Mouse (Mus musculus) MEL (cell line): ENCODE data around the gene Ralgapb. TPM values are rescaled to one million over a fixed set of nuclear protein-coding genes. Genes with fewer than 3 reads are reported as not detected.

Source experiments
- DNase-seq: peaks from one replicate; pipeline ENCODE4 v3.0.0; 2011; ENCODE audit warnings: low read depth, low spot score
- H3K27ac ChIP-seq: 2 replicates; pipeline ENCODE4 v1.5.1; 2012; ENCODE audit warnings: low read depth, mild to moderate bottlenecking, control low read depth, low read length, moderate library complexity; ENCODE audit not compliant: control insufficient read depth
- H3K27me3 ChIP-seq, 2 experiments: fragments of 150-350 bp in 1 of 2; sonication (generic) in 1 of 2; 2 replicates each; pipeline ENCODE4 v1.6.1; 2012; ENCODE audit warnings: low read length in 2 of 2, mild to moderate bottlenecking in 2 of 2, improper control_type of control experiment in 1 of 2, moderate library complexity in 1 of 2; ENCODE audit not compliant: insufficient read depth in 2 of 2, control insufficient read depth in 1 of 2
- H3K36me3 ChIP-seq, 2 experiments: 2 replicates each; pipeline ENCODE4 v1.6.1; 2012 to 2014; ENCODE audit warnings: low read length in 2 of 2, improper control_type of control experiment in 1 of 2, inconsistent platforms in 1 of 2, mild to moderate bottlenecking in 1 of 2; ENCODE audit not compliant: insufficient read depth in 2 of 2, control insufficient read depth in 1 of 2
- H3K4me1 ChIP-seq, 2 experiments: fragments of 150-350 bp in 1 of 2; sonication (generic) in 1 of 2; 2 replicates each; pipeline ENCODE4 v1.6.1; 2012; ENCODE audit warnings: low read length in 2 of 2, improper control_type of control experiment in 1 of 2, mild to moderate bottlenecking in 1 of 2; ENCODE audit not compliant: insufficient read depth in 2 of 2, control insufficient read depth in 1 of 2
- H3K4me3 ChIP-seq, 2 experiments: fragments of 150-350 bp in 1 of 2; sonication (generic) in 1 of 2; 2 replicates each; pipeline ENCODE4 v1.5.1; 2012; ENCODE audit warnings: low read depth in 2 of 2, low read length in 2 of 2, mild to moderate bottlenecking in 2 of 2, moderate library complexity in 2 of 2, control low read depth in 1 of 2, improper control_type of control experiment in 1 of 2; ENCODE audit not compliant: control insufficient read depth in 1 of 2, insufficient read depth in 1 of 2
- H3K79me2 ChIP-seq: 2 replicates; pipeline ENCODE4 v1.6.1; 2012; ENCODE audit warnings: mild to moderate bottlenecking, low read length, moderate library complexity; ENCODE audit not compliant: control insufficient read depth, poor library complexity, insufficient read depth
- H3K9ac ChIP-seq: 2 replicates; pipeline ENCODE4 v1.6.1; 2012; ENCODE audit warnings: low read depth, mild to moderate bottlenecking, control low read depth, low read length, moderate library complexity; ENCODE audit not compliant: control insufficient read depth, poor library complexity, severe bottlenecking
- H3K9me3 ChIP-seq: fragments of 150-350 bp; sonication (generic); replicated peaks from 2 replicates; pipeline ENCODE4 v1.6.1; 2012; ENCODE audit warnings: mild to moderate bottlenecking, low read length, improper control_type of control experiment, moderate library complexity; ENCODE audit not compliant: insufficient read depth
- BHLHE40 ChIP-seq: IDR thresholded peaks from 2 replicates; pipeline ENCODE4 v1.6.1; 2012; ENCODE audit warnings: low read depth, mild to moderate bottlenecking, inconsistent platforms, low read length, improper control_type of control experiment, borderline replicate concordance
- CHD1 ChIP-seq: IDR thresholded peaks from 2 replicates; pipeline ENCODE4 v1.6.1; 2012; ENCODE audit warnings: low read depth, mild to moderate bottlenecking, inconsistent platforms, low read length, improper control_type of control experiment
- CHD2 ChIP-seq: IDR thresholded peaks from 2 replicates; pipeline ENCODE4 v1.6.1; 2011; ENCODE audit warnings: low read length, improper control_type of control experiment
- E2F4 ChIP-seq: IDR thresholded peaks from 2 replicates; pipeline ENCODE4 v1.6.1; 2011; ENCODE audit warnings: low read depth, low read length, improper control_type of control experiment, borderline replicate concordance
- JUND ChIP-seq: IDR thresholded peaks from 2 replicates; pipeline ENCODE4 v1.6.1; 2011; ENCODE audit warnings: low read depth, mild to moderate bottlenecking, improper control_type of control experiment, low read length
- MAFK ChIP-seq: IDR thresholded peaks from 2 replicates; pipeline ENCODE4 v1.6.1; 2011; ENCODE audit warnings: low read depth, mild to moderate bottlenecking, low read length, improper control_type of control experiment, borderline replicate concordance
- MEF2A ChIP-seq: IDR thresholded peaks from 2 replicates; pipeline ENCODE4 v1.6.1; 2014; ENCODE audit warnings: low read depth, mild to moderate bottlenecking, inconsistent platforms, low read length, improper control_type of control experiment; ENCODE audit not compliant: poor library complexity, insufficient replicate concordance, severe bottlenecking; ENCODE audit errors: extremely low read depth
- MYC ChIP-seq: IDR thresholded peaks from 2 replicates; pipeline ENCODE4 v1.6.1; 2011; ENCODE audit warnings: low read depth, mild to moderate bottlenecking, low read length, improper control_type of control experiment, moderate library complexity
- NELFE ChIP-seq: IDR thresholded peaks from 2 replicates; pipeline ENCODE4 v1.6.1; 2011; ENCODE audit warnings: low read depth, low read length, improper control_type of control experiment
- NRF1 ChIP-seq: IDR thresholded peaks from 2 replicates; pipeline ENCODE4 v1.6.1; 2014; ENCODE audit warnings: low read depth, mild to moderate bottlenecking, inconsistent platforms, low read length, improper control_type of control experiment, moderate library complexity; ENCODE audit not compliant: poor library complexity, insufficient read depth, severe bottlenecking
- POLR2A ChIP-seq, 2 experiments: IDR thresholded peaks; 2 replicates each; pipeline ENCODE4 v1.6.1; 2011 to 2012; ENCODE audit warnings: low read length in 2 of 2, mild to moderate bottlenecking in 2 of 2, control low read depth in 1 of 2, improper control_type of control experiment in 1 of 2, low read depth in 1 of 2, moderate library complexity in 1 of 2; ENCODE audit not compliant: control insufficient read depth in 1 of 2, insufficient read depth in 1 of 2, poor library complexity in 1 of 2
- RAD21 ChIP-seq: IDR thresholded peaks from 2 replicates; pipeline ENCODE4 v1.6.1; 2011; ENCODE audit warnings: mild to moderate bottlenecking, low read depth, low read length, improper control_type of control experiment
- SMC3 ChIP-seq: IDR thresholded peaks from 2 replicates; pipeline ENCODE4 v1.6.1; 2011; ENCODE audit warnings: low read depth, low read length, improper control_type of control experiment
- USF1 ChIP-seq: IDR thresholded peaks from 2 replicates; pipeline ENCODE4 v1.6.1; 2014; ENCODE audit warnings: low read depth, mild to moderate bottlenecking, inconsistent platforms, low read length, improper control_type of control experiment, moderate library complexity
- ZC3H11A ChIP-seq: IDR thresholded peaks from 2 replicates; pipeline ENCODE4 v1.6.1; 2012; ENCODE audit warnings: low read depth, mild to moderate bottlenecking, inconsistent platforms, low read length, improper control_type of control experiment
- ZKSCAN1 ChIP-seq: IDR thresholded peaks from 2 replicates; pipeline ENCODE4 v1.6.1; 2012; ENCODE audit warnings: low read depth, mild to moderate bottlenecking, inconsistent platforms, low read length, improper control_type of control experiment, moderate library complexity
- ZMIZ1 ChIP-seq: IDR thresholded peaks from 2 replicates; pipeline ENCODE4 v1.6.1; 2012; ENCODE audit warnings: low read depth, mild to moderate bottlenecking, inconsistent platforms, low read length, improper control_type of control experiment, moderate library complexity
- ZNF384 ChIP-seq: IDR thresholded peaks from 2 replicates; pipeline ENCODE4 v1.6.1; 2012; ENCODE audit warnings: low read depth, mild to moderate bottlenecking, inconsistent platforms, low read length, improper control_type of control experiment
- polyA plus RNA-seq, 2 experiments: library from polyadenylated mRNA; stranded (reverse) in 1 of 2; unstranded in 1 of 2; fragments of >175 nt in 1 of 2; fragments of >200 nt in 1 of 2; gene quantifications; 2 replicates each; pipeline versions ENCODE4 v1.2.1 to v1.2.4; 2012; ENCODE audit warnings: low replicate concordance in 2 of 2, low read depth in 1 of 2; ENCODE audit not compliant: insufficient read length in 2 of 2, insufficient read depth in 1 of 2, missing spikeins in 1 of 2
- total RNA-seq: library from RNA; depleted of rRNA; stranded (reverse); fragments of 300-350 nt; gene quantifications from 2 replicates; pipeline ENCODE4 v1.2.3, GENCODE M21; 2012

Ralgapb gene
- total and polyA plus RNA-seq, 3 experiments, result 15.0 to 122 (median 20.7) TPM

DNA sequence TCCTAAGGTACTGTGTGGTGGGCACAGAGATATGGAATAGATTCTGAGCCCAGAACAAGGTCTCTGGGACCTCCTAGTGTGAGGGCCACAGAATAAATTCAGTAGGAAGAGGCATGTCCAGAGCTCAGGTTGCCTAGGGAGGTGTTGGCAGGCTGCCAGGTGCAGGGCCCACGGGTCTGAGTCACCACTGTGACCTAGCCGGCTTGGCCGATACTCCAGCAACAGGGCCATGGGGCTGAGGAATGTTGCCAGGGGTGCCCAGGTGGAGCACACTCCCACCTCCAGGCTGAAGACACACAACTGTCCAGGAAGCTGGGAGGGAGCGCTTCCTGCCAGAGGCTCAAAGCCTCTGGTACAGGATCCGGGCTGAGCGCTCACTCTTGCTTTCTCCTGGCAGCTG is 101.0 kb downstream of the Ralgapb start:
- no peak for TF ChIP-seq BHLHE40
- no peak for TF ChIP-seq ZC3H11A
- TF ChIP-seq CHD2, result no peak
- TF ChIP-seq USF1, result no peak
- no peak for TF ChIP-seq ZKSCAN1
- H3K4me1 ChIP-seq, result no peaks in the 10 kb centered on the region
- DNase-seq, result no peak
- H3K4me3 ChIP-seq, result no peak overlapping the region
- no peaks in the 10 kb centered on the region for H3K27me3 ChIP-seq
- no peaks in the 10 kb centered on the region for H3K79me2 ChIP-seq
- no peak overlapping the region for H3K27ac ChIP-seq
- H3K36me3 ChIP-seq, result no peaks in the 10 kb centered on the region
- no peak overlapping the region for H3K9ac ChIP-seq
- no peaks in the 10 kb centered on the region for H3K9me3 ChIP-seq

DNA sequence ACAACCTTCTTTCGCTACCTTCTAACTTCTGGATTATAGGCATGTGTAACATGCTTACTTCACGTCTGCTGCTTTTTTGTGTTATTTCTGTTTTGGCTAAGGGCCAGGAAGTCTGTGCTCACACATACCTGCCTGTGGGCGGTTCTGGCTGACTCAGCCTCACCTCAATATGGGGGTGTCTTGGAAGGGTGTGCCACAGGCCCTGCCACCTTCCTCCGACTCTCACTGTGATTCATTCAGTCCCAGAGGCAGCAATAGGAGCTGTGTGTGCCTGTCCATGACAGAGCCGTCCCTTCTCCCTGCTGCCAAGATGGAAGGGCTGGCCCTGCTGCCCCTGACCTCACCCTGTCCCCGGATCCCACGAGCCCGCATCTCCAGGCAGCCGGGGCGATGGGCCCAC is 102.9 kb downstream of the Ralgapb start, which contains the start of gene Arhgap40:
Gene Arhgap40 (plus strand): TSS at position 269 of the 400 bp plus-strand sequence.
- Histone ChIP-seq H3K9me3 (no peaks in the 10 kb centered on the region), H3K36me3 (no peaks in the 10 kb centered on the region), H3K27me3 (no peaks in the 10 kb centered on the region), H3K4me3 (no peak within 1 kb of the TSS), H3K79me2 (no peaks in the 10 kb centered on the region), H3K4me1 (no peaks in the 10 kb centered on the region), H3K9ac (no peak within 1 kb of the TSS), H3K27ac (no peak within 1 kb of the TSS)
- TF ChIP-seq MAFK, result no peak
- DNase-seq, result no peak

DNA sequence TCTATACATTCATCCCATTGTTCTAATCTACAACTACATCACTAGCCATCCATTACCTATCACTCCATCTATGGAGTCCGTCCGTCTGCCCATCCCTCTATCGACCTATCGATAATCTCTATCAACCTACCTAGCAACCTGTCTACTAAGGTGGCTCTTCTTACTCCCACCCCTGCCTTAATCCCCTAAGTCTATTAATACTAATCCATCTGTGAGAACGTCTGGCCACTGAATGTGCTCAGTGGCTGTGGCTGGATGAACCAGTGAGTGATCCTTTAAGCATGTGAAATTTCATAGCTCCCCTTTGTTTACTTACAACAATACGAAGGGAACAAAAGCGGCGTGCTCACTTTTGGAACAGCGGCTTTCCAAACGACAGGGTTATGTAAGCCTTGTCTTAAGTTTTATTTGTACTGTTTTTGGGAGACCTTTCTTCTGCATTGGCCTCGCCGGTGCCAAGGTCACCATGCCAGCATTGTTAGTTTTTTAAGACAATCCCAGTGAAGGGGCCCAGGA is 104.2 kb downstream of the Ralgapb start:
- H3K36me3 ChIP-seq, result no peaks in the 10 kb centered on the region
- H3K4me1 ChIP-seq, result no peaks in the 10 kb centered on the region
- H3K27ac ChIP-seq, result no peak overlapping the region
- DNase-seq, result no peak
- no peaks in the 10 kb centered on the region for H3K27me3 ChIP-seq
- H3K4me3 ChIP-seq, result no peak overlapping the region
- H3K79me2 ChIP-seq, result no peaks in the 10 kb centered on the region
- no peak overlapping the region for H3K9ac ChIP-seq
- no peak for TF ChIP-seq RAD21
- H3K9me3 ChIP-seq, result no peaks in the 10 kb centered on the region

DNA sequence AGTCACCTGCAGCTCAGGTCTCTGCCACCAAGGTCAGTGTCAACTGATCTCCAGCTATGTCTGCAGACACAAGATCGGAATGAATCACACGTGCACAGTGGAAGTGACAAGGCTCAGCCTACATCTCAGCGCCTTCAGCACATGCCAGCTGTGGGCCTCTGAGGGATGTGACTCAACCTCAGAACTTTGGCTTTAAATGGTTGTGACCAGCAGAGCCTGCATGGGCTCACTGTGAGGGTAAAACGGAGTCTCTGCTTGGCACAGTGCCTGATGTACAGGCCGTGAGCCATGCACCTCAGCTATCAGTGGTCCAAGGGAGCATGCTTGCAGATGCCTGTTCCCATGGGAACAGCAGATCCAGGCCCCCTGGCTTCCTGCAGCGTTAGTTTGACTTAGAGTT is 108.9 kb downstream of the Ralgapb start:
- DNase-seq, result no peak

More for the DNA sequence above, 108.9 kb downstream of the Ralgapb start:
- no peaks in the 10 kb centered on the region for H3K79me2 ChIP-seq
- no peaks in the 10 kb centered on the region for H3K36me3 ChIP-seq
- H3K9me3 ChIP-seq, result no peaks in the 10 kb centered on the region
- no peak overlapping the region for H3K27ac ChIP-seq
- H3K9ac ChIP-seq, result no peak overlapping the region
- H3K4me1 ChIP-seq, result no peaks in the 10 kb centered on the region
- no peak overlapping the region for H3K4me3 ChIP-seq
- no peak for TF ChIP-seq ZNF384
- no peak for TF ChIP-seq MEF2A
- no peak for TF ChIP-seq ZC3H11A
- TF ChIP-seq NRF1, result no peak
- TF ChIP-seq SMC3, result no peak
- TF ChIP-seq JUND, result no peak
- no peak for TF ChIP-seq MYC
- TF ChIP-seq ZMIZ1, result no peak
- no peak for TF ChIP-seq USF1
- no peak for TF ChIP-seq POLR2A (IDR thresholded peaks at IDR 0.05; ENCODE audit: control insufficient read depth in 1 of 2, insufficient read depth in 1 of 2, low read depth in 1 of 2, low read length in 2 of 2, poor library complexity in 1 of 2)
- no peak for TF ChIP-seq CHD1
- no peak for TF ChIP-seq NELFE
- TF ChIP-seq CHD2, result no peak
- TF ChIP-seq MAFK, result no peak
- TF ChIP-seq E2F4, result no peak
- TF ChIP-seq, all 39 proteins: peak for 0
- H3K27me3 ChIP-seq, result no peaks in the 10 kb centered on the region
